Mouse (Mus musculus) cerebellum, adult 11-12 months (tissue): ENCODE measurements around the gene Ech1.
A peak's percentile ranks its signal among the peaks of the same experiment; 100 is the strongest.

Experiments
- DNase-seq: peaks from one replicate; pipeline ENCODE4 v3.0.0; 2022

Gene Ech1

GRCm38 (mm10) chr7:28820358-28821260 is 4.4 kb upstream of the Ech1 start:
- no peak for DNase-seq

DNA sequence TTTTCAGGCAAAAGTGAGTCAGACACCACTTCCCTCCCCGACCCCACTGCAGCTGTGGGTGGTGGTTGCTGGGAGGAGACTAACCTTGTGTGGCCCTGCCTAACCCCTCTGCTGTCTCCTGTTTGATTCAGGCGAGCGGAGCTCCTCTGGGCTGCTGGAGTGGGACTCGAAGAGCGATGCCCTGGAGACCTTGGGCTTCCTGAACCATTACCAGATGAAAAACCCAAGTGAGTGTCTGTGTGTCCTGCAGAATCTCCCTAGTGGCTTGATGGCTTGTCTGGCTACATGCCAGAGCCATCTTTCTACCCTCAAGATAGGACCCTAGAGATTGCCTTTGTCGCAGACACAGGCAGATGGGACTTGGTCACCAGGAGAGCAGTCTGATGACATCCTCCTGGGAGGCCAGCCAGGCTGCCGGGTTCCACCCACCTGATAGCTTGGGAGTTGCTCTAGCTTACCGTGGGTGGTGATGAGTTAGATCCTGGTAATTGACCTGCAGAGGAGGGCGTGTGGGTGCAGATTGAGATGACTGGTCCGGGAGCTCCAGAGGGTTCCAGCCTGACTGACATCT is 3.7 kb upstream of the Ech1 start:
- peak; percentile 80 for DNase-seq

GRCm38 (mm10) chr7:28822556-28822955 is 2.5 kb upstream of the Ech1 start:
- DNase-seq: no peak

DNA sequence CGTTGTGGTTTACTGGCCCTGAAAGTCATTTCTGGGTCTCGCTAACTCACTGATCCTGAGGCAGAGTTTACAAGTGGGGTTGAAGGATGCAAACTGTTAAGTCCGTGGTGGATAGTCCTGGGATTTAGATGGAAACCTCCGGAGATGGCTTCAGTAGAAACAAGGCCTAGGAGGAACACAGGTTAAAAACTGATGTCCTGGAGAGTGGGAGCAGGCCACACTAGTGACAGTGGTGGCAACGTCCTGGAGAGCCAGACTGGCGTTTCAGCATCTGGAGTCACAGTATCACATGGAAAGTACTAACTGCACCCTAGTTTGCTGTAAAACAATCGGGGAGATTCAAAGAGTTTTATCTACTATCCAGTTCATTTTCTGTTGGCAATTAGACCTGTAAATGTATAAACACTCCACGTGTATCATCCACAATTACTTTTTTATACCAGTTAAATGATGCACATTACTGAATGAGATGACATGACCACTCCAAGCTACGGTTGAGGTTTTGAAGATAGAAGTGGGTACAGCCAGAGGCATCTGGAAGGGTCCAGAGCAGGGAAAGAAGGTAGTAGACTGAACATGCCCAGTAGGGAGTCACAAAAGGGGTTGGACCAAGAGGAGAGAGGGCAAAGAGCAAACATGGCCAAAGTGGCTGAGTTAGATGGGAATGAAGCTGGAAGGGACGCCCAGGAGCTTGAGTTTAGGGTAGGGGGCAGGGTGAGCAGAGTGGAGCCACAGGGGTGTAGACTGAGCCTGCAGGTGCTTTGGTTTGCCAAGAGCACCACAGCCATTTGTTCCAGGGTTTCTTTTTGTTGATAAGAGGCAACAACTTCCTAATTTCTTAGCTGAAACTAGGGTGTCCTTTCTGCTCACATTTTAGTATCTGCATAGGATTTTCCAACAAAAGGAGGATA is 1.8 kb upstream of the Ech1 start:
- DNase-seq: no peak

DNA sequence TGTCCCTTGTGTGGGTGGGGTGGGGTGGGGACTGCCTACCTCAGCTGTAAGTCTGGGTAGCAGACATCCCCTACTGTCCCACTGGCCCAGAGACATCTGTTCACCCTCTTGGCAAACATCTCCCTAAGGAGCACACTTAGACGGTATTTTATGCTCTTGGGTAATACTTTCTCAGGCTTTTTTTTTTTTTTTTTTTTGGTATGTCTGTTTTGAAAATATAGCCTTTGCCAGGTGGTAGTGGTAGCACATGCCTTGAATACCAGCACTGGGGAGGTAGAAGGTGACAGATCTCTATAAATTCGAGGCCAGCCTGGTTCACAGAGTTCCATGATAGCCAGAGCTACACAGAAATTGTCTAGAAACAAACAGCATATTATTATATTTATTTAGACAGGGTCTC is 1.1 kb upstream of the Ech1 start:
- DNase-seq: no peak

GRCm38 (mm10) chr7:28825686-28826401 is 827 bp downstream of the Ech1 start:
- peak; percentile 40 for DNase-seq

DNA sequence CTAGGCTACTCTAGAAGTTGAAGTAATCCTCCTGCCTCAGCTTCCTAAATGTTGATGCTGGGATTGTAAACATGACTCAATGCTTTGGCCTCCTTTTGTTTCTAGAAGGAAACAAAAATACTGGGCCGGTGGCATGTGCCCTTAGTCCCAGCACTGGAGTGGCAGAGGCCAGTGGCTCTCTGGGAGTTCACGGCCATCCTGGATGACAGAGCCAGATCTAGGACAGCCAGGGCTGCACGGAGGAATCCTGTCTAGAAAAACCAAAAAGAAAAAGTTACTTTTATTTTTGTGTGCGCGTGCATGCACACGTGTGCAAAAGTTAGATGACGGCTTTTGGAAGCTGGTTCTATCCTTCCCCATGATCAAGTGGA is 1.4 kb downstream of the Ech1 start:
- DNase-seq: peak; percentile 17

DNA sequence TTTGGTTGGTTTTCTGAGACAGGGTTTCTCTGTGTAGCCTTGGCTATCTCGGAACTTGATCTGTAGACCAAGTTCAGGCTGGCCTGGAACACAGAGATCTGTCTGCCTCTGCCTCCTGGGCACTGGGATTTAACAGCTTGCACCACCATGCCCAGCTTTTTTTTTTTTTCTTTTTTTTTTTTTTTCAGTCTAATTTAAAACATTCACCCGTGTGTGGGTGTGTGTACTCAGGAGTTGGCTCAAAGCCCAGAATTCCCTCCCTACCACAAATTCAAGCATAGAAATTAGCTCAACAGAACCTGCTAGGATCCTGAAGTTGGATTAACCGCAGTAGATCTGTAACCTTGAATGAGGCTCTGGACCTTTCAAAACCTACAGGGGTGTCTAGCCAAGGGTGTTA is 2.3 kb downstream of the Ech1 start:
- peak; percentile 49 for DNase-seq

GRCm38 (mm10) chr7:28829821-28830220 is 4.8 kb downstream of the Ech1 start:
- DNase-seq: no peak

- no peak for DNase-seq
Measured at GRCm38 (mm10) chr7:28830981-28831380, 6.0 kb downstream of the Ech1 start.

- DNase-seq: no peak
Measured at GRCm38 (mm10) chr7:28831411-28832125, 6.6 kb downstream of the Ech1 start.

DNA sequence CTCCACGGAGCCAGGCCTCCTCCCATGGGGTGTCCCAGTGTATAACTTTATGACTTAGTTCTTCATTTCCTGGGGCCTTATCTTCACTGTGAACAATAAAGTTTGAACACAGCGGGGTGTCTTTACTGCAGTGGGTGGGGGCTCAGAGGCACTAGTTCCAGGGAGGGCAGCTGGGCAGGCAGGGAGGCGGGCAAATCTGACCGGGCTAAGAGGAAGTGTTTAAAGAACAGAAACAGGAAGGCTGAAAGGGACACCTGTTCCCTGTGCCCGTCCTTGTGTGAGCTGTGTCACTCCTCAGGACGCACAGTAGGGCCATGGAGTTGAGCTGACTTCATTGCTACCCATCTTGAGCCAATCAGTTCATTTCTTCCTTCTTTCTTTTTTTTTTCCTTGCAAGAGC is 7.1 kb downstream of the Ech1 start:
- no peak for DNase-seq

DNA sequence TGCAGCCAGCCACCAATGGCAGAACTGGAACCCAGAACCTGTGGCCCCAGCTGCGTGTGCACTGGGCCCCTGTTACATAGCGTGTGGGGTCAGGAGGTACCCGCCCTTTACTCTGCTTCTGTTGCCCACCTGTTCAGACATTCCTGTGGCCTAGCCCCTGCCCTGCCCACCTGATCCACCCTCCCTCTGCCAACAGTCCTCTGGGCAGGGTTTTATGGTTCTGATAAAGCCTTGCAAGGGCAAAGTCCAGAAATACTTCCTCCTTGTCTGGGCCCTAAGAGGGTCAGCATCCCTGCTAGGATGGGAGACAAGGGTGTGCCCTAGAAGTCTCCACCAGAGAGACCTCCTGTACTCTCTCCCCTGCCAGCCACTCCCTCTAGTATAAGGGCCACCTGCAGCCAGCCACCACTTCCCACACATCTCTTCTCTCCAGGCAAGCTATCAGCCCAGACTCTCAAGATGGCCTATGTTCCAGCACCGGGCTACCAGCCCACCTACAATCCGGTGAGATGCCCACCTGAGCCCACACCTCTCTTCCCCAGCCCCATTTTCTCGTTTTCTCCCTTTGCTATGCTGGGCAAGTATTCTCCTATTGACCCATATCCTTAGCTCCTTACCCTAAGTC is 8.8 kb downstream of the Ech1 start, which contains the start of gene Lgals4:
TSS of gene Lgals4 (plus strand) at position 132 of the 625 bp plus-strand sequence.
- no peak for DNase-seq

DNA sequence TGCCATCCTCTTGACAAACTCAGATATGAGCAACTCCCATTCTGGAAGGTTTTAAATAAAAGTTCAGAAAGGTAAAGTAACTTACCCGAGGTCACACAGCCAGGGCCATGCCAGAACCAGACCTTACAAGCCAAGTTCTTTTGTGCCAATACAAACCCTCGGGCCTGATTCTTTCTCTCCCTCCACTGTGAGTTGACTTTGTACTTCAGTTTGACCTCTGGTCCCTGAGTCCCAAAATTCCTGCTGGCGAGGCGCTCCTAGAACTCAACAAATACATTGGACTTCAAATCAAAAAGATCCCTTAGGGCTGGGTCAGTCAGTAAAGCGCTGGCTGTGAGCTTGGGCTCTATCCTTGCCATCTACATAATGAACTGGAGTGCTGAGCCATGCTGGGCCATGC is 11.9 kb downstream of the Ech1 start:
- DNase-seq: no peak

GRCm38 (mm10) chr7:28838331-28838730 is 13.3 kb downstream of the Ech1 start:
- DNase-seq: no peak

DNA sequence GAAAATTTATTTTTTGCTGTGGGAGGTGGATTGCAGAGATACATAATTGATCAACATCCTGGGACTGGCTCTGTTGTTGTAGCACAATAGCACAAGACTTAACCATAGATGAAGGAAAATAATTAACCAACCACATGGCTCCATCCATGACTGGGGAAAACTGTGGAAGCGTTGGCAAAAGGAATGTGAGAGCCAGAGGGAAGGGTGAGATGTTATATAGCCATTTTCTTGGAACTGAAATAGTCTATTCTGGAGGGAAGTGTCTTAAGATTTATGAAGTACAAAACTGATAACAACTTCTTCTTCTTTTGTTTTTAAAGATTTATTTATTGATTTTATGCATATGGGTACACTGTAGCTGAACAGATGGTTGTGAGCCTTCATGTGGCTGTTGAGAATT is 22.3 kb downstream of the Ech1 start:
- no peak for DNase-seq

- no peak for DNase-seq
Measured at GRCm38 (mm10) chr7:28849700-28850236, 24.8 kb downstream of the Ech1 start.

GRCm38 (mm10) chr7:28850642-28851041 is 25.6 kb downstream of the Ech1 start:
- DNase-seq: no peak

GRCm38 (mm10) chr7:28859953-28860352 is 34.9 kb downstream of the Ech1 start:
- DNase-seq: no peak

DNA sequence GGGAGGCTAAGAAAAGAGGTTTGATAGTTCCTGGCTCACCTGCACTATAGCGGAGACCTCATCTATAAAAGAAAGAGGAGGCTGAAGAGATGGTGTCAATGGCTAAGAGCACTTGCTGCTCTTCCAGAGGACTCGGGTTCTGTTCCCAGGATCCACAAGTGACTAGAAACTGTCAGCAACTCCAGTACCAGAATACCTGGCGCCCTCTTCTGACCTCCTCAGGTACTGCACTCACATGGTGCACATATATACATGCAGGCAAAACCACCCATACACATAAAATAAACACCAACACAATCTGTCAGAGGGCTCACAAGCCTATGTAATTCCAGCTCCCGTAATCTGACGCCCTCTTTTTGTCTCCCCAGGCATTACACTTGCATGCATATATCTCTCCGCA is 35.9 kb downstream of the Ech1 start:
- no peak for DNase-seq

DNA sequence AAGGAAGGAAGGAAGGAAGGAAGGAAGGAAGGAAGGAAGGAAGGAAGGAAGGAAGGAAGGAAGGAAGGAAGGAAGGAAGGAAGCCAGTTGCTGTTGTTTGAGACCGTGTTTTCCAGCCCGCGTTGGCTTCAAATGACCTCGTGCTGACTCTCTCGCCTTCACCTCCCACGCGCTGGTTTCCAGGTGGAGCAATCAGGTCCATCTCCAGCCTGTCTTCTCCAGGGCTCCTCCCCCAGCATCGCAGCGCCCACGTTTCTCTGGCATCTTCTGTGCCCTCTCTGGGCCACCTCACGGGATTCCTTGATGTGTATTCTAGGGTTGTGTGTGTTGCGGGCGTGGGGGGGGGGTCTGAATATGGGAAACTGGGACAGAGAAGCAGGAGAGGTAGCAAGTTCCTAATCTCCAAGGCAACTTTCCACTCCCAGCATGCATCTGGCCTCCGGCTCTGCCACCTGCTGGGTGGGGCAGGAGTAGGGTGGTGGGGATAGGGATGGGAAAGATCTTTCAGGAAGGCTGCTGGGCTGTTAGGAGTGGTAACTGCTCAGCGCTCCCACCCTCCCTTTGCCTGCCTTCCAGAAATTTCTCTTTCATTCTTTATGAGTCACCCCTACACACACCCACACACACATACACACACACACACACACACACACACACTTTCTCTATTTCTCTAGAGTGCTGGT is 37.9 kb downstream of the Ech1 start:
- no peak for DNase-seq
